Mouse (Mus musculus) limb, embryonic 11.5 days (tissue): ENCODE data around the gene Prr15. TPM values are rescaled to one million over a fixed set of nuclear protein-coding genes. Genes with fewer than 3 reads are reported as not detected.
A peak's percentile ranks its signal among the peaks of the same experiment; 100 is the strongest.

ENCODE experiments used
- ATAC-seq: fragments of 200-750 bp; cut with Nextera tagmentation; 2 replicates; pipeline ENCODE4 v1.8.0; 2017; ENCODE audit warnings: low read depth; ENCODE audit not compliant: insufficient number of reproducible peaks, low FRiP score, low TSS enrichment
- DNase-seq: peaks from one replicate; pipeline ENCODE4 v3.0.0-alpha.2; 2015; ENCODE audit warnings: low spot score
- H3K27ac ChIP-seq: fragments of 300-500 bp; sonication (generic); replicated peaks from 2 replicates; pipeline ENCODE4 v1.5.1; 2014; ENCODE audit warnings: low read depth, mild to moderate bottlenecking, low read length
- H3K27me3 ChIP-seq: fragments of 300-500 bp; sonication (generic); 2 replicates; pipeline ENCODE4 v1.6.1; 2014; ENCODE audit warnings: mild to moderate bottlenecking, low read length, mixed read lengths; ENCODE audit not compliant: control insufficient read depth, insufficient read depth
- H3K36me3 ChIP-seq: fragments of 300-500 bp; sonication (generic); 2 replicates; pipeline ENCODE4 v1.6.1; 2014; ENCODE audit warnings: mild to moderate bottlenecking, low read length, moderate library complexity, mixed read lengths; ENCODE audit not compliant: control insufficient read depth, insufficient read depth
- H3K4me1 ChIP-seq: fragments of 300-500 bp; sonication (generic); 2 replicates; pipeline ENCODE4 v1.6.1; 2014; ENCODE audit warnings: low read length, mixed read lengths; ENCODE audit not compliant: control insufficient read depth, insufficient read depth
- H3K4me2 ChIP-seq: fragments of 300-500 bp; sonication (generic); 2 replicates; pipeline ENCODE4 v1.6.1; 2014; ENCODE audit warnings: low read depth, mild to moderate bottlenecking, moderate library complexity; ENCODE audit not compliant: severe bottlenecking
- H3K4me3 ChIP-seq: fragments of 300-500 bp; sonication (generic); 2 replicates; pipeline ENCODE4 v1.5.1; 2014; ENCODE audit warnings: low read depth, low read length
- H3K9ac ChIP-seq: fragments of 300-500 bp; sonication (generic); 2 replicates; pipeline ENCODE4 v1.6.1; 2014; ENCODE audit warnings: mild to moderate bottlenecking, low read length
- H3K9me3 ChIP-seq: fragments of 300-500 bp; sonication (generic); 2 replicates; pipeline ENCODE4 v1.6.1; 2016; ENCODE audit warnings: low read length; ENCODE audit not compliant: control insufficient read depth
- WGBS: fragments of 180-500 bp; shearing (Covaris S2); extraction: QIAGEN DNeasy Blood & Tissue Kit; methylation state at CpG from one replicate; pipeline ENCODE4 v1.1.7; 2014; 5-methylcytosine and 5-hydroxymethylcytosine counted together
- polyA plus RNA-seq: library from polyadenylated mRNA; unstranded; fragments of >200 nt; fragmentation: Nextera tagmentation; extraction: Ambion mirVana; gene quantifications from 2 replicates; pipeline ENCODE4 v1.2.1, GENCODE M21; 2014

Gene Prr15
- polyA plus RNA-seq, 1 experiment from 2014 or later, result 0.09 TPM

DNA sequence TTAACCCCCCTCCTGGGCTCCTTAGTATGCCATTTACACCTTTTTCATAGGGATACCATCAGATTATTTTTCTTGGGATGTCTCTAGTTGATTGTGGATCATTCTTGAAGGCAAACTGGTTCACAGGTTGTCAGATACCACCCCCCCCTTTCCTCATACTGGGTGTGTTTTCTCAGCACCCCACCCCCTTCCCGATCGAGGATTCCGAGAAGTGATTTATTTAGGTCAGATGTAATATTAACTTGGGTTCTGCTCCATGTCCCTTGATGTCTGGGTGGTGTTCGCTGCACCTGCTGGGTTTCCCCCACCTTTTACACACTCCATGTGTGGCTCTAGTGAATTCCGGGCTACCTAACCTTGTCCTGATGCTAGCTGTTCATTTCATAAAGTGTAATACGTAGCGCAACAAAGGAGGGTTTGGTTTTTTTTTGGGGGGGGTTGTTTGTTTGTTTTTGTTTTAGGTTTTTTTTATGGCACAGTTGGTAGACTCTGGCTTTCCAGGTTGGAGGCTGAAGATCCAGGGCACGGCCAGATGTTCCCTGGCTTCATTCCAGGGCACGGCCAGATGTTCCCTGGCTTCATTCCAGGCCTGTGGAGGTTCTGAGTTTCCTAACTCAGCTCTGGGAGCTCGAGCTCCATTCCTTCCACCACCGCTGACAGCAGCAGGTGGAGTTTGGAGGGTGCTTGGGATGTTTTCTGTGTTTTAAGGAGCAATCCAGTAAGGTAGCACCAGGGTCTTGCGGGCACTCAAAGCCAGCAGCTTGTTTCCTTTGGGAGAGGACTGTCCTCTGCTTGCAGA lies 37.1 kb downstream of the Prr15 start:
- H3K4me1 ChIP-seq, result no peaks in the 10 kb centered on the region; the same call in 1 of the 2 replicates
- H3K36me3 ChIP-seq, result no peaks in the 10 kb centered on the region
- H3K27me3 ChIP-seq, result no peaks in the 10 kb centered on the region
- DNase-seq (no peak), ATAC-seq (no peak)
- no peak overlapping the region for H3K9ac ChIP-seq
- H3K27ac ChIP-seq, result no peak overlapping the region
- H3K4me3 ChIP-seq, result no peak overlapping the region
- 84% methylated on average over 12 of the region's 12 CpGs for WGBS
- H3K9me3 ChIP-seq, result no peaks in the 10 kb centered on the region
- no peak overlapping the region for H3K4me2 ChIP-seq

DNA sequence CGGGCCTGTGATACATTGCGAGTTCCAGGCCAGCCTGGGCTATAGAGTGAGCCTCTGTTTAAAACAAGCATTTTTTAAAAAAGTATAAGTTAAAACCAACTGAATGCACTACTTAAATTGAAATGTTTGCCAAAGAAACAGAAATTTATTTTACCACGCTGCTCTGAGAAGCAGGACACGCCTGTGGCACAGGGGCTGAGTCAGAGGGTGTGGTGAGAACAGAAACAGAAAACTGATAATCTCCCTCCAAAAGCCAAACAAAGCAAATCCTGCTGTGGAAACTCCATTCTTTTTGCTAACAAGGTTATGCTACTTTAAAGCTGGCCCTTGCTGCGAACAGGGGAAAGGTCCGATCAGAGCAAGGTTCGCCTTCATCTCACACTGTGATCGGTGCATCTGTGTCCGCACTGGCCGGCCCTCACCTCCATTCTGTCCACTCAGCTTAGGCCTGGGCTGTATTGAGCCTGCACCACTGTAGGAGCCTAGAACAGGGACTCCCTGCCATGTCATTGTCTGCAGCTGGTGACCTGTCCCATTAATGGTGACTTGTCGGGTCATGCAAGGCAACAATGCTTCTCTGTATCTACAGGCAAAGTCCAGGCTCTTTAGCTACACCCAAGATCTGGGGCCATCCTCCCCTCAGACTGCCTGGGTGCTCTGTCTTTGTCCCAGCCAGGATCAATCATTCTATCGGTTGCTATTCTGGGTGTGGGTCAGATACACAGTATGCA lies 38.9 kb downstream of the Prr15 start:
- Histone ChIP-seq H3K27me3 (no peaks in the 10 kb centered on the region), H3K4me3 (no peak overlapping the region), H3K36me3 (no peaks in the 10 kb centered on the region), H3K4me1 (no peaks in the 10 kb centered on the region; the same call in 1 of the 2 replicates), H3K9me3 (no peaks in the 10 kb centered on the region), H3K4me2 (no peak overlapping the region), H3K27ac (no peak overlapping the region), H3K9ac (no peak overlapping the region)
- 91% methylated on average over 12 of the region's 12 CpGs for WGBS
- ATAC-seq, result no peak
- DNase-seq, result no peak

DNA sequence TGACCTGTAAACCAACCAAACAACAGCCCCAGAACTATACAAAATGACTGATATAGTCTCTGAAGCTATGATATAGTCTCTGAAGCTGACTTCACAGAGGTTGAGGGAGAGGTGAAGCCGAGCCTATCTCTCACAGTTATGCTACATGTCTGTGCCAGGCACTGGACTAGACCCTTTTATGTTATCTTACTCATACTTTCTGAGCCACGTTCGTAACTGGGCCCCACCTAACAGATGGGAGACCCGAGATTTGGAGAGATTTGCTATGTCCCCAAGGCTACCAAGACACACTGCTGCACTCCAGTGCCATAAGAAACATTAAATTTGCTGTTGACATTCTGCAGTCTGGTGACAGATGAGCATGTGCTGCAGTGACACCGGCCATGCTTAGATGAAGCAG lies 41.0 kb downstream of the Prr15 start:
- Histone ChIP-seq H3K4me3 (no peak overlapping the region), H3K27ac (no peak overlapping the region), H3K36me3 (no peaks in the 10 kb centered on the region), H3K27me3 (no peaks in the 10 kb centered on the region), H3K9me3 (no peaks in the 10 kb centered on the region), H3K9ac (no peak overlapping the region), H3K4me2 (no peak overlapping the region), H3K4me1 (no peaks in the 10 kb centered on the region; the same call in 1 of the 2 replicates)
- DNase-seq, result no peak
- ATAC-seq, result no peak
- WGBS, result 82% methylated on average over 5 of the region's 5 CpGs

DNA sequence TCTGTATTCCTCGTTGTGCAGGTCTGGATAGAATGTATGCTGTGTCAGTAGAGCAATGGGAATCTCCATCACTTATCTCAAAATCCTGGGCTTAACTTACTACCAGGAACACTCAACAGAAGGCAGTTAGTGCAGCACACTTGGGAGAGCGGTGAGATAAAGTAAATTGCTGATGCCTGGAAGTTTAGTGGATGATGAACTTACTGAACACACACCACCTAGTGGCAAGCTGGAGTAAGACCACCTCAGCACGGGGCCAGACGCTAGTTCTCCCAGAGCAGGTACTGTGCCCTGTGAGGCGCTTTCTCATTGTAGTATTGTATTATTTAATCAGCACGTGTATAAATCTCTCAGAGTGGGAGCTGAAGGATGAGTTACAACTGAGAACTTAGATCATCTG lies 42.4 kb downstream of the Prr15 start:
- Histone ChIP-seq H3K4me2 (no peak overlapping the region), H3K27ac (no peak overlapping the region), H3K4me3 (no peak overlapping the region), H3K27me3 (no peaks in the 10 kb centered on the region), H3K4me1 (no peaks in the 10 kb centered on the region; the same call in 1 of the 2 replicates), H3K9me3 (no peaks in the 10 kb centered on the region), H3K9ac (no peak overlapping the region), H3K36me3 (no peaks in the 10 kb centered on the region)
- ATAC-seq (no peak), DNase-seq (peak; percentile 77)
- WGBS, result 11% methylated on average over 6 of the region's 6 CpGs

DNA sequence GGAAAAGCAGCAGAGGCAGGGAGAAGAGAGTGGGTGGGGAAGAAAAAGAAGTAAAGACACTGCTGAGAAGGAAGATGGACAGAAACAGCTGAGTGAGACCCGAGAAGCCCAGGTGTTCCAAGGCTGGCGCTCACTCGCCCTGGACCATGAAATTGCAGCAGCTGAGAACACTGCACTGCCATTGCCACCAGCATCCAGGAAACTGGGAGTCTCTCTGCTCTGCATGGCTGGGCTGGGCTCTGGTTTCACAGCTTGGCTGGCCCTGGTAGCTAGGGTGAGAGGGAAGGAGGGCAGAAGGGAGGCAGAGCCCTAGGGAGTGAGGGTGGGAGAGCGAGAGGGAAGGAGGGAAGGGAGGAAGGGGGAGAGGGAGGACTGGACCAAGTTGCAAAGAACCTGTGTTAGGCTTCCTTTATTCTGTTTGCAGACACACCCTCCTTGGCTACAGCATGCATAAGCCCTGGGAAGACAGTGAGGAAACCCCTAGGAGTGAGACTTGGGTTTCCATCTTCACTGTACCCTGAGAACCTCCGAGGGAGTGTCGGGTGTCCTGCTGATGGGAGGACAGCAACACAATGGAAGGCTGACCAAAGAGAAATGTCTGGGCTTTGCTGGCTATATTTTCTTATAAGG lies 44.4 kb downstream of the Prr15 start:
- Histone ChIP-seq H3K4me2 (no peak overlapping the region), H3K4me1 (no peaks in the 10 kb centered on the region), H3K27me3 (no peaks in the 10 kb centered on the region), H3K27ac (no peak overlapping the region), H3K36me3 (no peaks in the 10 kb centered on the region), H3K9me3 (no peaks in the 10 kb centered on the region), H3K9ac (no peak overlapping the region), H3K4me3 (no peak overlapping the region)
- DNase-seq, result peak; percentile 38
- ATAC-seq, result peak; percentile 79; the same call in 1 of the 2 replicates
- whole genome bisulfite sequencing, result 66% methylated on average over 6 of the region's 6 CpGs

DNA sequence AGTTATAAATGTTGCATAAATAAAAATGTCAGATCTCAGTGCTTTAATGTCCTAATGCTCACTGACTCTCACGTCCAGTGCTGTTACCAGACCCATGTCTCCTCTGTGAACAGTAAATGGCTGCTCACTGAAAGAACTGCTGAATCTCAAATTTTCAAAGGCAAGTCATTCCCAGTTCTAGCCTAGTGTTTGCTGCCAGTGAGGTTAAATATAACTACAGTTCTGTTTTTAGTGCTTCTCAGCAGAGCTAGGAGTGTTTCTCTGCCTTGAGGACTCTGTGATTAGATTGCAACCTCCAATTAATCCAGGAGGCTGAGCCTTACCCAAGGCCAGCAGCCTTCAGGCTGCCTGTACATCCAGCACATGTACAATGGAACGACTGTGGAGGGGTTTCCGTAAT lies 46.2 kb downstream of the Prr15 start:
- Histone ChIP-seq H3K27ac (no peak overlapping the region), H3K4me3 (no peak overlapping the region), H3K4me2 (no peak overlapping the region), H3K36me3 (no peaks in the 10 kb centered on the region), H3K9me3 (no peaks in the 10 kb centered on the region), H3K4me1 (no peaks in the 10 kb centered on the region), H3K9ac (no peak overlapping the region), H3K27me3 (no peaks in the 10 kb centered on the region)
- 80% methylated on average over 3 of the region's 3 CpGs for WGBS
- DNase-seq (no peak), ATAC-seq (no peak)

DNA sequence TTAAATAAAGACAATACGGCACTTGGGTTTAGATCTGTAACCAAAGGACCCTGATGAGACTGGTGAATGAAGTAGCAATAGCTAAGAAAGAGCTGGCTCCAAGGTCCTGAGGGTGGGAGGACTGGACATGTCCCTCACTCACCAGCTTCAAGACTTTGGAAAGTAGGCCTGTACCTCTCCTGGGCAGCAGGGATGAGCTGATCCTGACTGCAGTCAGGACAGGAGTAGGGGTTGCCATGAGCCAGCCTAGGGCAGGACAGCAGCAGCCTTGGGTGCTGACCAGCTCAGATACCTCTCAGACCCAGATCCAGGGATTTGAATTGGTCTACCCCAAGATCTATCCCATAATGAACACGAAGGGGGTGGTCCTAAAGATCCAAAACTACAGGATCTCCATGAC lies 53.7 kb downstream of the Prr15 start:
- DNase-seq (no peak), ATAC-seq (no peak)
- H3K4me3 ChIP-seq, result no peak overlapping the region
- H3K4me1 ChIP-seq, result peaks cover 5% of the 10 kb centered on the region; the same call in 1 of the 2 replicates
- H3K27ac ChIP-seq, result no peak overlapping the region
- H3K27me3 ChIP-seq, result no peaks in the 10 kb centered on the region
- H3K9ac ChIP-seq, result no peak overlapping the region
- no peaks in the 10 kb centered on the region for H3K36me3 ChIP-seq
- H3K4me2 ChIP-seq, result no peak overlapping the region
- WGBS, result 67% methylated on average over 2 of the region's 2 CpGs
- H3K9me3 ChIP-seq, result no peaks in the 10 kb centered on the region
